Mouse (Mus musculus) c-Kit-positive CD71-positive TER-119-positive erythroid progenitor cells, embryonic 14.5 days (primary cell): ENCODE results near the gene Veph1.

Experiments
- DNase-seq: peaks from one replicate; pipeline ENCODE4 v3.0.0-alpha.2; 2013; ENCODE audit warnings: low spot score

Gene Veph1

GRCm38 (mm10) chr3:66024220-66024792 lies 272.3 kb downstream of the Veph1 start:
- no peak for DNase-seq

GRCm38 (mm10) chr3:66019171-66019570 lies 277.5 kb downstream of the Veph1 start:
- no peak for DNase-seq

- DNase-seq, result no peak
Observed at GRCm38 (mm10) chr3:66007632-66008401, 288.8 kb downstream of the Veph1 start.

GRCm38 (mm10) chr3:66004989-66005388 lies 291.6 kb downstream of the Veph1 start:
- DNase-seq, result no peak

- no peak for DNase-seq
Observed at GRCm38 (mm10) chr3:66004220-66004951, 292.3 kb downstream of the Veph1 start.
